Mouse (Mus musculus): ENCODE measurements at regions not wholly inside any gene's neighbourhood (a gene's known extent, or its start where the extent isn't known, plus 50 kb on each side); places are given as distances from the start of the nearest gene placed in this dataset.

DNA sequence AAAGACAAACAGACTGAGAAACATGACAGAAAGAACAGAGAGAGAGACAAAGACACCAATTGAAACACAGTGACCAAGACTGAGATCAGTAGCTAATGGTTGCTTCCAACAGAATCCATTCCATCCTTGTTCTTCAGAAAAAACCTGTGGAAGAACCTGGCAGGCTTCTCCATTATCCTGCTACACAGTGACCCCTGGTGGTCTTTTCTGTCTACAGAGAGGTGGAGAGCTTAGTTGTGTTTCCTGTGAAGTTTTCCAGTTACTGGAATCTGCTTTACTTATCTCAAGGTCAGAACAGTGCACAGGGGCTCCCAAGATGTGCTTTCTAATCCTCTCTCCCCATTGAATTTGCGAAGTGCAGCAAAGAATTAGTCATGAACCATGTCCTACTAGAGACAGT, 339.1 kb upstream of the Msl3l2 start:
- Histone ChIP-seq H3K4me3 (ENCODE audit: insufficient read depth, low read length) (no peak overlapping the region), H3K27ac (ENCODE audit: insufficient read depth, low read length) (no peak overlapping the region), H3K4me1 (ENCODE audit: control insufficient read depth, insufficient read depth, low read length) (no peaks in the 10 kb centered on the region)
- no peak for TF ChIP-seq POLR2A (IDR thresholded peaks at IDR 0.05; ENCODE audit: extremely low read depth, insufficient read depth, low read length)
- peak; percentile 12; the same call in 1 of the 2 replicates for TF ChIP-seq CTCF (IDR thresholded peaks at IDR 0.05; ENCODE audit: extremely low read depth, insufficient read depth, low read length)

DNA sequence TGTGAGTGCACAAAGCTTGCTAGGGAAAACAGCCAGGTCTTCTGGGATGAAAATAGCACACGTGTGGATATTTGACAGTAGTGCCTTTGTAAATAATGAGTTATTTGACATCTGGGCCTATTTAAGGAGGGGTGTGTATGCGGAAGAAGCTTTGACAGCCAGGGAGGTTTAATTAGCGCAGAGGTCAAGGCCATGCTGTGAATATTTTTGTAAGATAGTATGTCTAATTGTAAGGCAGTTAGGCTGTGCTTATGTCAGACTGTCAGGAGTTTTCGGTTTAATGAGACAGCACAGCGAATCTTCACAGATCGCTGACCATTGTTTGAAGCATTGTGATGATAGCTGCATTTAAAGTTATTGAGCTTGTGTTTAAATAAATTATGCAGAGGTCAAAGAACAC, 337.1 kb upstream of the Msl3l2 start:
- Histone ChIP-seq H3K4me3 (ENCODE audit: insufficient read depth, low read length) (no peak overlapping the region), H3K27ac (ENCODE audit: insufficient read depth, low read length) (no peak overlapping the region), H3K4me1 (ENCODE audit: control insufficient read depth, insufficient read depth, low read length) (no peaks in the 10 kb centered on the region)
- TF ChIP-seq CTCF (IDR thresholded peaks at IDR 0.05; ENCODE audit: extremely low read depth, insufficient read depth, low read length) = no peak
- no peak for TF ChIP-seq POLR2A (IDR thresholded peaks at IDR 0.05; ENCODE audit: extremely low read depth, insufficient read depth, low read length)

DNA sequence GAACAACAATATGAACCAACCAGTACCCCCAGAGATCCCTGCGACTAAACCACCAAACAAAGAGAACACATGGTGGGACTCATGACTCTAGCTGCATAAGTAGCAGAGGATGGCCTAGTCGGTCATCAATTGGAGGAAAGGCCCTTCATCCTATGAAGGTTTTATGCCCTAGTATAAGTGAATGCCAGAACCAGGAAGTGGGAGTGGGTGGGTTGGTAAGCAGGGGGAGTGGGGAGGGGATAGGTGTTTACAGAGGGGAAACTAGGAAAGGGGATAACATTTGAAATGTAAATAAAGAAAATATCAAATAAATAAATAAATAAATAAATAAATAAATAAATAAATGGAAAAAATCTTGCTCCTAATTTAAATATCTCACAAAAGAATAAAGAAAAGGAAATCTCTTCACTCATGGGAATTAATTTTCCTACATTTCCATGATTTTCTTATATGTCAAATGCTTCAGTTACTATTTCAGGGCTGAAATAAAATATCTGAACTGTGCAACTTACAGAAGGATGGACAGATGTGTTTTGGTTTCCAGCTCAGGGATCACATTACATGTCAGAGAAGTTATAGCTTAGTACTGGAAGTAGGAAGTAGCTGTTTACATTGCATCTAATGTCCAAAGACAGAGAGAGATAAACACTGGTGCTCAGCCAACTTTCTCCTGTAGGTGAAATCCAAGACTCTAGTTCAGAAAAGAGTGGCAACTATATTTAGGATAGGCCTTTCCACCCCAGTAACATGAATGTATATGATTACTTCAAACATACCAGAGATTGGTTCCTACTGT, 323.8 kb upstream of the Msl3l2 start:
- Histone ChIP-seq H3K4me3 (ENCODE audit: insufficient read depth, low read length) (no peak overlapping the region), H3K4me1 (ENCODE audit: control insufficient read depth, insufficient read depth, low read length) (no peaks in the 10 kb centered on the region), H3K27ac (ENCODE audit: insufficient read depth, low read length) (no peak overlapping the region)
- TF ChIP-seq CTCF (IDR thresholded peaks at IDR 0.05; ENCODE audit: extremely low read depth, insufficient read depth, low read length) (no peak), POLR2A (IDR thresholded peaks at IDR 0.05; ENCODE audit: extremely low read depth, insufficient read depth, low read length) (no peak)

DNA sequence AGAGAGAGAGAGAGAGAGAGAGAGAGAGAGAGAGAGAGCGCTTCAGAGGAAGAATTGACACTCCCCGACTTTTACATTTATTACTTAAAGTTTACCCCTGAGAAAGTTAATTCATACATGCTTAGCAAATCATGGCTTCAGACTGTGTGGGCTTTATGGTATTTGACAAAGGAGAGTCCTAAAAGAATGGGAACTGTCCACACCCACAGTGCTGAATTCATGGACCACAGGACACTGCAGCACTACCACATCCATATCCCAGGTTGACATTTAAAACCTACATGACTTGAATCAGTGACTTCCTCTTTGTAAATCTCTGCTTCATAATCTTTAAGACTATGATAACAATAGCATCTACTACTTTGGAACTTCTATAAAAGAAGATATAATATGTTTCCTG, 292.8 kb upstream of the Msl3l2 start:
- no peak overlapping the region for H3K4me3 ChIP-seq (ENCODE audit: insufficient read depth, low read length)
- H3K27ac ChIP-seq (ENCODE audit: insufficient read depth, low read length) = no peak overlapping the region
- H3K4me1 ChIP-seq (ENCODE audit: control insufficient read depth, insufficient read depth, low read length) = no peaks in the 10 kb centered on the region
- TF ChIP-seq POLR2A (IDR thresholded peaks at IDR 0.05; ENCODE audit: extremely low read depth, insufficient read depth, low read length) (no peak), CTCF (IDR thresholded peaks at IDR 0.05; ENCODE audit: extremely low read depth, insufficient read depth, low read length) (no peak)

DNA sequence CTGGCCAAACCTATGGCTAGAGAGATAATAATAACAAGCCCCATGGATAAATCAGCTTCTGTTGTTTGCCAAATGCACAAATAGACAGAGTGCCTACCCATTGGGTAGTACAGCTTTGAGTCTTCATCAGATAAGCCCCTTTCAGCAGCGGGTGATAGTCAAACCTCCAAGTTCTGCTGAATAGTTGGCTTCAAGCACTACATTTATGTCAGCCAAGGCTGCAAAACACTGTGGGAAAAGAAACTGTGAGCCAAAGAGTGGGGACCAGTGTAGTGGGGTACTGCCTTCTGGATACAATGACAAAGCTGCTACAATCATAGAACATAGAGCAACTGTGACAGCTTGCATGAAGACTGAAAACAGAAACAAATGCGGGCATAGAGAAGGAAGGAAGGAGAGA, 255.4 kb upstream of the Msl3l2 start:
- TF ChIP-seq POLR2A (IDR thresholded peaks at IDR 0.05; ENCODE audit: extremely low read depth, insufficient read depth, low read length) (no peak), CTCF (IDR thresholded peaks at IDR 0.05; ENCODE audit: extremely low read depth, insufficient read depth, low read length) (no peak)
- Histone ChIP-seq H3K4me3 (ENCODE audit: insufficient read depth, low read length) (no peak overlapping the region), H3K4me1 (ENCODE audit: control insufficient read depth, insufficient read depth, low read length) (no peaks in the 10 kb centered on the region), H3K27ac (ENCODE audit: insufficient read depth, low read length) (no peak overlapping the region)

DNA sequence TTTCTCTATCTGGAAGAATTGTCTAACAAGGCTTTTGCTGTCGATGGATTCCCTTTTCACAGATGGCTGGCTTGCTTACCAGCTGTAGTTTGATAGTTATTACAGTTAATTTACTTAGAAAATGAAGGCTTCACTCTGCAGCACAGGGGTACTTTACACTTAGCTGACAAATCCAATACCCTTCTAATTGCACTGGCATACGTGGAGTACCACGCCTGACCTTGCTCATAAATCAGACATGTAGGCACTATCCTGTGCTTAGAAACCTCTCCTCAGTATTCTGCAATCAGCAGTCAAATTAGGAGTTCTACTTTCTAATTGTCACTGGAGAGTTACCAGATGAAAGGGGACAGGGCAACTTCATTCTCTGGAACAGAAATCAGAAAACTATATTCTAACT, 214.1 kb upstream of the Msl3l2 start:
- H3K27ac ChIP-seq (ENCODE audit: insufficient read depth, low read length) = no peak overlapping the region
- H3K4me3 ChIP-seq (ENCODE audit: insufficient read depth, low read length) = no peak overlapping the region
- H3K4me1 ChIP-seq (ENCODE audit: control insufficient read depth, insufficient read depth, low read length) = no peaks in the 10 kb centered on the region
- TF ChIP-seq CTCF (IDR thresholded peaks at IDR 0.05; ENCODE audit: extremely low read depth, insufficient read depth, low read length) = no peak
- TF ChIP-seq POLR2A (IDR thresholded peaks at IDR 0.05; ENCODE audit: extremely low read depth, insufficient read depth, low read length) = no peak

DNA sequence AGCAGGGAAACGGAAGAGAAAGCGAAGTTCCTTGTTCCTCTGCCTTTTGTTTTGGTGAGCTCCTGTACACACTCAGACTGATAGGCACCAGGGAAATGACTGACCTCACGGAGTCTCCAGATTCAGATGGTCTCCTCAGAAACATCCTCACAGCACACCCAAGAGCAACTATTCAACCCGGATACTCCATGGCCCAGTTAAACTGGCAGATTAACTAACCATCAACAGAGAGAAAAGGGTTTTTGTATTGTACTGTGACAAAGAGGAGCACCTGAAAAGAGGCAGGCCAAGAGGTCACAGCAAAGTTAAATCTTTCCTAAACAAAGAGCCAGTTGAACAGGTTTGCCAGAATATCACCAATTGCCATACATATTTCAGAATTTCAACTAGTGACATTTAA, 177.6 kb upstream of the Msl3l2 start:
- H3K4me3 ChIP-seq (ENCODE audit: insufficient read depth, low read length) = no peak overlapping the region
- H3K27ac ChIP-seq (ENCODE audit: insufficient read depth, low read length) = no peak overlapping the region
- H3K4me1 ChIP-seq (ENCODE audit: control insufficient read depth, insufficient read depth, low read length) = no peaks in the 10 kb centered on the region
- TF ChIP-seq POLR2A (IDR thresholded peaks at IDR 0.05; ENCODE audit: extremely low read depth, insufficient read depth, low read length) (no peak), CTCF (IDR thresholded peaks at IDR 0.05; ENCODE audit: extremely low read depth, insufficient read depth, low read length) (no peak)

DNA sequence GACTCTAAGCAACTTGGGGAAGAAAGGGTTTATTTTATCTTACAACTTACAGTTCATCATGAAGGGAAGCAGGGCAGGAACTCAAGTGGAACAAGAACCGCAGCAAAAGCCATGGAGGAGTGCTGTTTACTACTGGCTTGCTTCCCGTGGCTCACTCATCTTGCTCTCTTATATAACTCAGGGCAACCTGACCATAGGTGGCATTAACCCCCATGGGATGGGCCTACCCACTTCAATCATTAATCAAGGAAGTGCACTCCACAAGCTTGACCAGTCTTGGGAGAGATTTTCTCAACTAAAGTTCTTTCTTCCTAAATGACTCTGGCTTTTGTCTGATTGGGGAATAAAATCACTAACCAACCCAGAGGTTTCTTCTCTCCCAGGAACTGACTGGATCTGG, 172.7 kb upstream of the Msl3l2 start:
- TF ChIP-seq POLR2A (IDR thresholded peaks at IDR 0.05; ENCODE audit: extremely low read depth, insufficient read depth, low read length) (no peak), CTCF (IDR thresholded peaks at IDR 0.05; ENCODE audit: extremely low read depth, insufficient read depth, low read length) (no peak)
- no peak overlapping the region for H3K4me3 ChIP-seq (ENCODE audit: insufficient read depth, low read length)

DNA sequence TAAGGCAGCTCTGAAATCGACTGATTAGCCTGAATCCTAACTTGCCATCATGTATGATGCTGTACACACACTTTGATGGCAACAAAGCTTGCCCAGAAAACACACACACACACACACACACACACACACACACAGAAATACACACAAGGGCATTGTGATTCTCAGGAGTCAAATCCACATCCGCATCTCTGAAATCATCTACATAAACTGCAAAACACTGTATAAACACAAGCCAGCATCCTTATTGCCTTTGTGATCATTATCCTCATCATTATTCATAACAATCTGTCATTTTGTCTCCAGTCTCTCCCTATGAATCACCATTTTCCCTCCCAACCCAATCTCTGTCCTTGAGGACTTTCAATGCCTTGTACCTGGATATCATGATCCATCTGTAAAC, 171.3 kb upstream of the Msl3l2 start:
- Histone ChIP-seq H3K4me3 (ENCODE audit: insufficient read depth, low read length) (no peak overlapping the region), H3K4me1 (ENCODE audit: control insufficient read depth, insufficient read depth, low read length) (no peaks in the 10 kb centered on the region), H3K27ac (ENCODE audit: insufficient read depth, low read length) (no peak overlapping the region)
- TF ChIP-seq CTCF (IDR thresholded peaks at IDR 0.05; ENCODE audit: extremely low read depth, insufficient read depth, low read length) = no peak
- no peak for TF ChIP-seq POLR2A (IDR thresholded peaks at IDR 0.05; ENCODE audit: extremely low read depth, insufficient read depth, low read length)

More for the DNA sequence above, 172.7 kb upstream of the Msl3l2 start:
- Histone ChIP-seq H3K4me1 (ENCODE audit: control insufficient read depth, insufficient read depth, low read length) (no peaks in the 10 kb centered on the region), H3K27ac (ENCODE audit: insufficient read depth, low read length) (no peak overlapping the region)

DNA sequence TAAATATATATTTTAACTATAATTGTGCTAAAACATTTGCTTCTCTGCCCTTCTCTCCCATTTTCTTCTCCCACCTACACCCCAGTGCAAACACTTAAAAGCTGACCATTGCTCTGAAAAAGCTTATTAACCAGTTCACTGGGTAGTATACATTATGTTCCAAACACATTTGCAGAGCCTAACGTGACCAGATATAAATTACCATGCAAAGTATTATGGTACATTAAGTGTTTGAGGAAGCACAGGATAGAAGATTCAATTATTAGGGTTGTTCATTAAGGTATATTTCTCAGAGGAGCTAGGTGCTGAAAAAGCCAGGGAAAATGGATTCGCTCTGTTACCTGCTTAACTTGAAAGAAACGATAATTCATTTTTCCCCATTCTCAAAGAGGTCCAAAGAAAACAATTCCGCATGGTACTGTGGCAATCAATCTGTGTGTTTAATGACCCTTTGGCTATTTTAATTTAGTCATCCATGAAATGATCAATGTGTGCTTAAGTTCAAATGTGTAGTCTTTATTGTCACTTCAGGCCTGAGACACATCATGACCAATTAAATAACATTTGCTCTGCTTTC, 144.0 kb upstream of the Msl3l2 start:
- no peak overlapping the region for H3K27ac ChIP-seq (ENCODE audit: insufficient read depth, low read length)
- no peaks in the 10 kb centered on the region for H3K4me1 ChIP-seq (ENCODE audit: control insufficient read depth, insufficient read depth, low read length)
- no peak overlapping the region for H3K4me3 ChIP-seq (ENCODE audit: insufficient read depth, low read length)
- TF ChIP-seq POLR2A (IDR thresholded peaks at IDR 0.05; ENCODE audit: extremely low read depth, insufficient read depth, low read length) (no peak), CTCF (IDR thresholded peaks at IDR 0.05; ENCODE audit: extremely low read depth, insufficient read depth, low read length) (no peak)

Measured in cortical plate, adult 2 months (tissue).